Mouse (Mus musculus): ENCODE data around the gene Palm3.

- TF ChIP-seq POLR2A (IDR thresholded peaks at IDR 0.05; ENCODE audit: insufficient read depth, low read depth, low read length) (no peak), CTCF (IDR thresholded peaks at IDR 0.05) (peak; percentile 73), EP300 (IDR thresholded peaks at IDR 0.05; ENCODE audit: insufficient read depth, low read depth, low read length) (no peak)
These were observed 40.4 kb upstream of the Palm3 start for GRCm38 (mm10) chr8:83980845-83981244.
